Mouse (Mus musculus) olfactory bulb, adult 2 months (tissue): Measurements from ENCODE around the gene Ltbp4. TPM values are rescaled to one million over a fixed set of nuclear protein-coding genes. Genes with fewer than 3 reads are reported as not detected.

Experiments used
- H3K27ac ChIP-seq: fragments of 200-500 bp; 2 replicates; pipeline ENCODE4 v1.5.1; 2012; ENCODE audit warnings: low read depth, low read length; ENCODE audit not compliant: insufficient read depth
- H3K4me1 ChIP-seq: fragments of 200-500 bp; 2 replicates; pipeline ENCODE4 v1.6.1; 2012; ENCODE audit warnings: low read length; ENCODE audit not compliant: control insufficient read depth, insufficient read depth
- H3K4me3 ChIP-seq: fragments of 200-500 bp; 2 replicates; pipeline ENCODE4 v1.5.1; 2012; ENCODE audit warnings: mild to moderate bottlenecking, low read depth, low read length, moderate library complexity; ENCODE audit not compliant: insufficient read depth
- CTCF ChIP-seq: fragments of 200-500 bp; IDR thresholded peaks from 2 replicates; pipeline ENCODE4 v1.5.1; 2012; ENCODE audit warnings: low read depth, mild to moderate bottlenecking, low read length, moderate library complexity; ENCODE audit not compliant: insufficient read depth
- POLR2A ChIP-seq: fragments of 200-500 bp; IDR thresholded peaks from 2 replicates; pipeline ENCODE4 v1.6.1; 2012; ENCODE audit warnings: mild to moderate bottlenecking, low read depth, low read length, moderate library complexity; ENCODE audit not compliant: insufficient read depth
- WGBS: fragments of 180-500 bp; shearing (Covaris S2); methylation state at CpG from one replicate; pipeline ENCODE4 v1.1.7; 2018; 5-methylcytosine and 5-hydroxymethylcytosine counted together
- polyA plus RNA-seq: library from polyadenylated mRNA; stranded (reverse); fragments of >200 nt; gene quantifications from 2 replicates; pipeline ENCODE4 v1.2.4, GENCODE M21; 2012; ENCODE audit warnings: low replicate concordance; ENCODE audit not compliant: missing spikeins, insufficient read depth, insufficient read length

Gene Ltbp4
- polyA plus RNA-seq, 1 experiment: not detected

GRCm38 (mm10) chr7:27310996-27311535 lies 26.4 kb downstream of the Ltbp4 start:
- Histone ChIP-seq H3K4me3 (no peak overlapping the region), H3K4me1 (peaks cover 6% of the 10 kb centered on the region), H3K27ac (no peak overlapping the region)
- TF ChIP-seq CTCF: no peak
- TF ChIP-seq POLR2A: no peak
- 72% methylated on average over 8 of the region's 8 CpGs for WGBS

GRCm38 (mm10) chr7:27310306-27310705 lies 27.2 kb downstream of the Ltbp4 start:
- 35% methylated on average over 17 of the region's 17 CpGs for WGBS
- H3K4me3 ChIP-seq: no peak overlapping the region
- H3K27ac ChIP-seq: no peak overlapping the region
- peaks cover 6% of the 10 kb centered on the region for H3K4me1 ChIP-seq
- TF ChIP-seq POLR2A (no peak), CTCF (no peak)

DNA sequence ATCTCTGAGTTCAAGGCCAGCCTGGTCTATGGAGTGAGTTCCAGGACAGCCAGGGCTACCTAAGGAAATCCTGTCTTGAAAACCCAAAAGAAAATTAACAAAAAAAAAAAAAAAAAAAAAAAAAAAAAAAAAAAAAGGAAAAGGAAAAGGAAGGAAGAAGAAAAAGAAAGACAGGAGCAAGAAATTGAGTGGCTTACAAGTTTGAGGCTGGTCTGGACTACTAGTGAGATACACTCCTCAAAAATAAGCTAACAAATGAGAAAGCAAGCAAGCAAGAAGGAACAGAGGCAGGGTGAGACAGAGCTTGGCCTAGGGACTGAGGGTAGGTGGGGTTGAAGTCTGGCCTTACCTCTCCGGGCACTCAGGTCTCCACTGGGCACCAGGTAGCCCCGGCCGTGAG lies 27.7 kb downstream of the Ltbp4 start:
- Histone ChIP-seq H3K4me3 (no peak overlapping the region), H3K27ac (no peak overlapping the region), H3K4me1 (peaks cover 9% of the 10 kb centered on the region)
- TF ChIP-seq CTCF (no peak), POLR2A (no peak)
- 84% methylated on average over 3 of the region's 3 CpGs for WGBS

- H3K4me3 ChIP-seq: no peak overlapping the region
- TF ChIP-seq POLR2A (no peak), CTCF (no peak)
- WGBS: 36% methylated on average over 28 of the region's 28 CpGs
- peaks cover 9% of the 10 kb centered on the region for H3K4me1 ChIP-seq
- no peak overlapping the region for H3K27ac ChIP-seq
Measured at GRCm38 (mm10) chr7:27308821-27309549, 28.5 kb downstream of the Ltbp4 start.

- no peak overlapping the region for H3K27ac ChIP-seq
- TF ChIP-seq POLR2A (no peak), CTCF (no peak)
- WGBS: 76% methylated on average over 9 of the region's 9 CpGs
Measured at GRCm38 (mm10) chr7:27307551-27307950, 29.9 kb downstream of the Ltbp4 start.

GRCm38 (mm10) chr7:27306161-27307160 lies 31.0 kb downstream of the Ltbp4 start:
- Histone ChIP-seq H3K4me3 (no peak overlapping the region), H3K4me1 (peaks cover 9% of the 10 kb centered on the region), H3K27ac (no peak overlapping the region)
- TF ChIP-seq POLR2A (no peak), CTCF (peak; percentile 33; the same call in 1 of the 2 replicates)
- 81% methylated on average over 24 of the region's 24 CpGs for WGBS

More at GRCm38 (mm10) chr7:27307551-27307950, 29.9 kb downstream of the Ltbp4 start:
- no peak overlapping the region for H3K4me3 ChIP-seq
- peaks cover 9% of the 10 kb centered on the region for H3K4me1 ChIP-seq

DNA sequence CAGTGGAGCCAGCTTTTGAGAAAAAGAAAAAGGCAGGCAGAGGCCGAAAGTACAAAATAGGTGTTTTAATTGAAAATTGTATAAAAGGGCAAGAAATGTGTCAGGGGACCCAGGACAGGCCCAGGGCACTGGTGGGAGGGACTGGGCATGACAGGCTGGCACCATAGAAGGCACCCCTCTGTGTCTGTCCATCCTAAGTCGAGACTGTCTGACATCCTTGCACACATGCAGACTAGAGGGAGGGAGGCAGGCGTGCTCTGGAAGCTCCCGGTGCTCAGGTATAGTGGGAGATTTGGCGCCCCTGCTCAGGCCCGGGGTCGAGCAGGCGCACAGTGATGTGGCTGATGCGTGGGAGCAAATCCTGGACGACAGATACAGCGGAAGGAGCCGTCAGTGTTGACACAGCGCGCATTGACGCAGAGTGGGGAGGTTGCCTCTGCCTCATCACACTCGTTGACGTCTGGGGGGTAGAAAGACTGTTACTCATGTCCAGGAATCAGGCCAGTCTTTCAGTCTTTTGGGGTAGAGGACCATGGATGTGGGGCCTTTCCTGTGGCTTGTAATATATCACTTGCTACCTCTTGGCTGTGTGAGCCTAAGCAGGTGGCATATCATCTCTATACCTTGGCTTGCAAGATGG lies 32.3 kb downstream of the Ltbp4 start:
- Histone ChIP-seq H3K4me1 (peaks cover 4% of the 10 kb centered on the region; the same call in 1 of the 2 replicates), H3K27ac (no peak overlapping the region), H3K4me3 (no peak overlapping the region)
- WGBS: 89% methylated on average over 17 of the region's 17 CpGs
- TF ChIP-seq CTCF: no peak
- TF ChIP-seq POLR2A: no peak

DNA sequence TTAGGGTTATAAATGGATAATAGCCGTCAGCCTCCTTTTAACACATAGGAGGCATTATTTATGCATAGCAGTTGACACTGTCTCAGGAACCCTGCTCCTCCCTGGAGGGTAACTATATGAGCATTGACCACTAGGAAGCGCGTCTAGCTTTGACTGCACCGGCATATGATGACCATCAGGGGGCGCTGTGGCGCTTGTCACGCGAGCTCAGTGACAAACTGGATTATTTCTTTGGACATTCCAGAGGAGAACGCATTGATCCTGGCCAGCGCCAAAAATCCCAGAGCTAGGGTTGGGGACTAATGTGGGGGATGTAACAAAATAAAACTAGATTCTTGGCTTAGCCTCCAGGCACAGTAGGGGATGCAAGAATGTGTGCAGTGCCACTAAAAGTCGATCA lies 35.3 kb downstream of the Ltbp4 start:
- WGBS: 8% methylated on average over 11 of the region's 11 CpGs
- TF ChIP-seq CTCF: peak; percentile 83
- TF ChIP-seq POLR2A: no peak
- no peak overlapping the region for H3K27ac ChIP-seq
- H3K4me3 ChIP-seq: no peak overlapping the region
- H3K4me1 ChIP-seq: peaks cover 3% of the 10 kb centered on the region; the same call in 1 of the 2 replicates
